15 mouse cellular contexts compared by ENCODE assay signal in genomic region chr6:28729236-28729635, GRCm38 (mm10).
A peak's percentile ranks its signal among the peaks of the same experiment; 100 is the strongest.
DNase-seq lines count a peak whose midpoint lies in the region; ATAC-seq lines count a peak whose summit lies in the region.
"Had no signal": no experiment of that assay in that cellular context is flagged by ENCODE, and none has a peak within 500 bp of the region (broad histone marks: within the 10 kb centered on the region; RNA-seq: fewer than 3 reads in every experiment).

No protein-coding gene starts in this region.

- peak; percentile 12; the same call in 1 of the 2 replicates for ATAC-seq in frontal cortex, adult (ENCODE audit: low TSS enrichment)
- peak; percentile 30; the same call in 1 of the 2 replicates for ATAC-seq in forebrain, embryonic 12.5 days (ENCODE audit: low FRiP score)

- H3K27ac ChIP-seq in forebrain, embryonic 12.5 days = peak overlapping the region; percentile 56; the same call in 1 of the 2 replicates
- H3K27ac ChIP-seq in macrophage = peak overlapping the region; percentile 38
- H3K27ac ChIP-seq: embryonic facial prominence, embryonic 12.5 days; gastrocnemius, adult 2 months; heart, embryonic 15.5 days; limb, embryonic 15.5 days had no signal

- DNase-seq in frontal cortex, adult 2 months (ENCODE audit: extremely low spot score in 1 of 2, low spot score in 1 of 2) = no peak
- DNase-seq in Muller cell, postnatal 12 days (ENCODE audit: inconsistent ontology term) = peak; percentile 66
- DNase-seq in cerebellum, adult 18-20 months = no peak
- DNase-seq in thymus, postnatal 0 days (ENCODE audit: low spot score) = no peak
- DNase-seq in adrenal gland, adult 2 months = no peak
- DNase-seq: adrenal gland, postnatal 14 days; cerebellum, adult 11 months; gastrocnemius, adult 2 months; kidney, adult 11 months had no signal

- H3K4me2 ChIP-seq in forebrain, embryonic 12.5 days = no peak overlapping the region
- H3K4me2 ChIP-seq: embryonic facial prominence, embryonic 12.5 days; heart, embryonic 15.5 days; limb, embryonic 15.5 days had no signal

- H3K27me3 ChIP-seq in forebrain, embryonic 12.5 days = no peaks in the 10 kb centered on the region
- H3K27me3 ChIP-seq: embryonic facial prominence, embryonic 12.5 days; heart, embryonic 15.5 days; limb, embryonic 15.5 days had no signal

- H3K36me3 ChIP-seq in forebrain, embryonic 12.5 days (replicated peaks) = no peaks in the 10 kb centered on the region
- H3K36me3 ChIP-seq in macrophage (ENCODE audit: inconsistent target) = no peaks in the 10 kb centered on the region
- H3K36me3 ChIP-seq: heart, embryonic 15.5 days had no signal

- no peak overlapping the region for H3K4me3 ChIP-seq in forebrain, embryonic 12.5 days (replicated peaks)
- H3K4me3 ChIP-seq in macrophage (ENCODE audit: inconsistent target) = no peak overlapping the region
- H3K4me3 ChIP-seq: embryonic facial prominence, embryonic 12.5 days; gastrocnemius, adult 2 months; heart, embryonic 15.5 days; limb, embryonic 15.5 days had no signal

- H3K4me1 ChIP-seq in forebrain, embryonic 12.5 days = peaks cover 30% of the 10 kb centered on the region

- H3K9me3 ChIP-seq in forebrain, embryonic 12.5 days = no peaks in the 10 kb centered on the region
- H3K9me3 ChIP-seq: embryonic facial prominence, embryonic 12.5 days; heart, embryonic 15.5 days; limb, embryonic 15.5 days had no signal

- no peak overlapping the region for H3K9ac ChIP-seq in forebrain, embryonic 12.5 days
- H3K9ac ChIP-seq: embryonic facial prominence, embryonic 12.5 days; heart, embryonic 15.5 days; limb, embryonic 15.5 days had no signal

- WGBS in forebrain, embryonic 12.5 days = 24% methylated on average over 3 of the region's 3 CpGs
- WGBS in macrophage (ENCODE audit: missing documents) = 77% methylated on average over 3 of the region's 3 CpGs

- no peaks in the 10 kb centered on the region for H3K79me2 ChIP-seq in macrophage (ENCODE audit: inconsistent target)
